Mouse (Mus musculus) c-Kit-positive CD71-positive TER-119-negative erythroid progenitor cells, embryonic 14.5 days (primary cell): ENCODE results near the gene Rnf34.

ENCODE experiments used
- DNase-seq: peaks from one replicate; pipeline ENCODE4 v3.0.0-alpha.2; 2013; ENCODE audit warnings: low read depth

Rnf34 gene

GRCm38 (mm10) chr5:122849521-122850318 lies at the start of gene Rnf34:
TSS of gene Rnf34 (plus strand) at chr5:122850048.
- DNase-seq = peak; percentile 98

GRCm38 (mm10) chr5:122800345-122801010 lies 49.4 kb upstream of the Rnf34 start:
- DNase-seq = no peak

- DNase-seq = no peak
These were observed 48.2 kb upstream of the Rnf34 start for GRCm38 (mm10) chr5:122801684-122802083.

GRCm38 (mm10) chr5:122802706-122803105 lies 47.1 kb upstream of the Rnf34 start:
- no peak for DNase-seq

GRCm38 (mm10) chr5:122805503-122805902 lies 44.3 kb upstream of the Rnf34 start:
- no peak for DNase-seq

- DNase-seq = peak; percentile 84
These were observed 38.3 kb upstream of the Rnf34 start for GRCm38 (mm10) chr5:122811364-122812079.

- DNase-seq = no peak
These were observed 37.1 kb upstream of the Rnf34 start for GRCm38 (mm10) chr5:122812699-122813098.

GRCm38 (mm10) chr5:122820777-122821523 lies 28.9 kb upstream of the Rnf34 start, which contains the start of gene Anapc5:
TSS of gene Anapc5 (minus strand) at chr5:122821339.
- DNase-seq = peak; percentile 97

GRCm38 (mm10) chr5:122821524-122821885 lies 28.3 kb upstream of the Rnf34 start:
- no peak for DNase-seq

GRCm38 (mm10) chr5:122822441-122822840 lies 27.4 kb upstream of the Rnf34 start:
- DNase-seq = peak; percentile 72

- DNase-seq = no peak
These were observed 25.9 kb upstream of the Rnf34 start for GRCm38 (mm10) chr5:122823976-122824375.

- no peak for DNase-seq
These were observed 25.4 kb upstream of the Rnf34 start for GRCm38 (mm10) chr5:122824450-122824849.

GRCm38 (mm10) chr5:122825099-122825498 lies 24.7 kb upstream of the Rnf34 start:
- no peak for DNase-seq

GRCm38 (mm10) chr5:122832536-122832935 lies 17.3 kb upstream of the Rnf34 start:
- DNase-seq = no peak

GRCm38 (mm10) chr5:122832996-122833395 lies 16.9 kb upstream of the Rnf34 start:
- DNase-seq = no peak

- no peak for DNase-seq
These were observed 8.7 kb upstream of the Rnf34 start for GRCm38 (mm10) chr5:122841126-122841525.

- DNase-seq = no peak
These were observed 6.0 kb upstream of the Rnf34 start for GRCm38 (mm10) chr5:122843799-122844198.

GRCm38 (mm10) chr5:122850319-122851002 lies 613 bp downstream of the Rnf34 start:
- peak; percentile 37 for DNase-seq

GRCm38 (mm10) chr5:122852611-122853010 lies 2.8 kb downstream of the Rnf34 start:
- DNase-seq = no peak

- DNase-seq = no peak
These were observed 6.0 kb downstream of the Rnf34 start for GRCm38 (mm10) chr5:122855858-122856257.

- DNase-seq = no peak
These were observed 13.2 kb downstream of the Rnf34 start for GRCm38 (mm10) chr5:122863053-122863452.
